Mouse (Mus musculus): ENCODE measurements around the gene Fndc7. TPM values are rescaled to one million over a fixed set of nuclear protein-coding genes. Genes with fewer than 3 reads are reported as not detected.
A peak's percentile ranks its signal among the peaks of the same experiment; 100 is the strongest.
"Not testable (repeated sequence)": the region's sequence is repeated elsewhere in the genome, so short reads cannot be mapped to it uniquely, and the experiment has no call there.

Fndc7 gene
- polyA plus RNA-seq, 1 experiment from 2014 or later: not detected

GRCm38 (mm10) chr3:108844026-108844425, 45.8 kb downstream of the Fndc7 start:
- WGBS: 88% methylated on average over 6 of the region's 6 CpGs
- Histone ChIP-seq H3K27me3 (ENCODE audit: poor library complexity, severe bottlenecking) (no peaks in the 10 kb centered on the region), H3K9me3 (no peaks in the 10 kb centered on the region), H3K27ac (no peak overlapping the region), H3K36me3 (replicated peaks) (no peaks in the 10 kb centered on the region), H3K4me3 (no peak overlapping the region), H3K4me1 (peaks cover 10% of the 10 kb centered on the region)
- no peak for DNase-seq (ENCODE audit: extremely low spot score, low spot score)

- H3K36me3 ChIP-seq (replicated peaks): peaks cover 4% of the 10 kb centered on the region; the same call in 1 of the 2 replicates
- DNase-seq (ENCODE audit: extremely low spot score, low spot score): no peak
- H3K27me3 ChIP-seq (ENCODE audit: poor library complexity, severe bottlenecking): no peaks in the 10 kb centered on the region
- peaks cover 13% of the 10 kb centered on the region for H3K4me1 ChIP-seq
- H3K9me3 ChIP-seq: no peaks in the 10 kb centered on the region
- no peak overlapping the region for H3K27ac ChIP-seq
- WGBS: 60% methylated on average over 4 of the region's 4 CpGs
- H3K4me3 ChIP-seq: peak overlapping the region; percentile 83
Observed at GRCm38 (mm10) chr3:108840716-108841054, 49.1 kb downstream of the Fndc7 start.

DNA sequence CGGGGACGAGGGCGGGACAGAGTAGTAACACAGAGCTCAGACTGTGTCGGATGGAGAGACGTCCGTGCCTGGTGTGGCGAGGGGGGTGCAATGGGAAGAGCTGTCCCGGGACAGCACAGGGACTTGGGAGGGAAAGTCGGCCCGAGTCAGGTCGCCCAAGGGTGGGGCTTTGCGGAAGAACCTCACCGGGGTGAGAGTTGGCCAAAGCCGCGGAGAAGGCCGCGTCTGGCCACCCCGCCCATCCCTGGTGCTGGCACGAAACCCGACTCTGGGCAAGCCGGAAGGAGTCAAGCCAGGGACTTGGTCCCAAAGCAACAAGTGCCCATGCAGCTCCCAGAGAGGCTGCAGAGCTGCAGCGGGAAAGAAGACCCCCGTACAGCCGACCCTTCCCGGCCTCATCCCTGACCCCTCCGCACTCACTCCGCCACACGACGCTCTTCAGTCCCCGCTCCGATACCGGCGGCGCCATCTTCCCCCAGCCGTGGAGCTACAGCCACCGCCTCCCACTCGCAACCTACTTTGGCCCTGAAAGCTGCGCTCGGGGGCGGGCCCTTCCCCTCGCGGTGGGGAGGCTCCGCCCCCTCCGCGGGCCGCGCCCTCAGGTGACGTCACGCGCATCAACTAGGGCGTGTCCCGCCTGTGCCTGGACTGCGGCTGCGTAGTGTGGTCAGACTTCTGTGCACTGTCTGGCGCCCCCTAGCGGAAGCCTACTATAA, 49.6 kb downstream of the Fndc7 start, which contains the start of gene Stxbp3:
Stxbp3 (minus strand) TSS at position 527 of the 716 bp plus-strand sequence.
- Histone ChIP-seq H3K27me3 (ENCODE audit: poor library complexity, severe bottlenecking) (no peaks in the 10 kb centered on the region), H3K9me3 (no peaks in the 10 kb centered on the region), H3K4me3 (peak within 1 kb of the TSS; percentile 83), H3K27ac (peak within 1 kb of the TSS; percentile 89), H3K36me3 (replicated peaks) (peaks cover 4% of the 10 kb centered on the region; the same call in 1 of the 2 replicates), H3K4me1 (peaks cover 13% of the 10 kb centered on the region)
- peak; percentile 96 for DNase-seq (ENCODE audit: extremely low spot score, low spot score)
- WGBS: under 1% methylated on average over 56 of the region's 56 CpGs

DNA sequence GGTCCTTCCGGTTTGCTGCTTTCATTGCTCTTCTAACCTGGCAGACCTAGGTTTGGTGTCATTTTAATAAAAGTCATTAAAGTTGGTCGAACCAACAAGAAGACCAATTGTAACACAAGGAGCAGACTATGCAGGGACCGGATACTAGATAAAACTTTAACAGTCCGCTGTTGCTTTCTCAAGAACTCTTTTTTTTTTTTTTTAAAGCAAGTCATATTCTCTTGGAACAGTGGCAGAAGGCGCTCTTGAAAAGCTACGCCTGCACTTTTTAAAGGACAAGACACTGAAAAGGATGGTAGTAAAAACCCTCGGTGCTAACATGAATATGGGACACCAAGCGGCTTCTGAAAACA, 50.2 kb downstream of the Fndc7 start:
- peak overlapping the region; percentile 89 for H3K27ac ChIP-seq
- DNase-seq (ENCODE audit: extremely low spot score, low spot score): no peak
- H3K4me1 ChIP-seq: peaks cover 13% of the 10 kb centered on the region
- 16% methylated on average over 8 of the region's 8 CpGs for WGBS
- no peaks in the 10 kb centered on the region for H3K9me3 ChIP-seq
- H3K36me3 ChIP-seq (replicated peaks): peaks cover 4% of the 10 kb centered on the region; the same call in 1 of the 2 replicates
- peak overlapping the region; percentile 83 for H3K4me3 ChIP-seq
- no peaks in the 10 kb centered on the region for H3K27me3 ChIP-seq (ENCODE audit: poor library complexity, severe bottlenecking)

- no peaks in the 10 kb centered on the region for H3K9me3 ChIP-seq
- H3K4me3 ChIP-seq: peak overlapping the region; percentile 83
- H3K4me1 ChIP-seq: peaks cover 13% of the 10 kb centered on the region
- 90% methylated on average over 7 of the region's 7 CpGs for WGBS
- no peaks in the 10 kb centered on the region for H3K27me3 ChIP-seq (ENCODE audit: poor library complexity, severe bottlenecking)
- no peak for DNase-seq (ENCODE audit: extremely low spot score, low spot score)
- H3K27ac ChIP-seq: no peak overlapping the region
- peaks cover 9% of the 10 kb centered on the region; the same call in 1 of the 2 replicates for H3K36me3 ChIP-seq (replicated peaks)
Observed at GRCm38 (mm10) chr3:108838980-108839379, 50.8 kb downstream of the Fndc7 start.

- Histone ChIP-seq H3K27me3 (ENCODE audit: poor library complexity, severe bottlenecking) (no peaks in the 10 kb centered on the region), H3K4me1 (peaks cover 13% of the 10 kb centered on the region), H3K9me3 (no peaks in the 10 kb centered on the region), H3K27ac (no peak overlapping the region), H3K36me3 (replicated peaks) (peaks cover 16% of the 10 kb centered on the region), H3K4me3 (no peak overlapping the region)
- no peak for DNase-seq (ENCODE audit: extremely low spot score, low spot score)
- WGBS: 93% methylated on average over 6 of the region's 6 CpGs
Observed at GRCm38 (mm10) chr3:108836931-108837330, 52.9 kb downstream of the Fndc7 start.

- not testable (repeated sequence) for DNase-seq (ENCODE audit: extremely low spot score, low spot score); H3K4me3 ChIP-seq; H3K9me3 ChIP-seq; H3K27ac ChIP-seq; H3K27me3 ChIP-seq (ENCODE audit: poor library complexity, severe bottlenecking); H3K4me1 ChIP-seq
- WGBS: 100% methylated on average over 1 of the region's 1 CpGs
- peaks cover 19% of the 10 kb centered on the region for H3K36me3 ChIP-seq (replicated peaks)
Observed at GRCm38 (mm10) chr3:108833717-108834116, 56.1 kb downstream of the Fndc7 start.

- 93% methylated on average over 6 of the region's 6 CpGs for WGBS
- no peak overlapping the region for H3K27ac ChIP-seq
Observed at GRCm38 (mm10) chr3:108831750-108832149, 58.1 kb downstream of the Fndc7 start.

DNA sequence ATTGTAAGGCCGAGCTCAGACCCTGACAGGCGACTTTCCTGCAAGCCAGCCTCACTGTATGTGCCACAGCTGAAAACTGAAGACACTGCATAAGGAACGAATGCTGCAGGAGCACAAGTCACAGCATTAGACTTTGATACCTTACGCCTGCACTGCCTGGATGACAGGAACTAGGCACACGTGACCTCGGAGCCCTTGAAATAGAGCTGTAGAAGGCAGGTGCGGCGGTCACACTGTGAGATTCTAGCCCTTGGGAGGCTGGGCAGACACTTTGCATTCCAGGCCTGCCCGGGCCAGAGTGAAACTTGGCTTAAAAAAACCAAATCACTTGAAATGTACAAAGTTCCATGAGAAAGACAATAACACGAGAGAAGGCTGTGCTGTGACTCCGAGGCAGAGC, 59.3 kb downstream of the Fndc7 start:
- no peaks in the 10 kb centered on the region for H3K4me1 ChIP-seq
- peaks cover 31% of the 10 kb centered on the region for H3K36me3 ChIP-seq (replicated peaks)
- DNase-seq (ENCODE audit: extremely low spot score, low spot score): no peak
- H3K9me3 ChIP-seq: no peaks in the 10 kb centered on the region
- no peak overlapping the region for H3K4me3 ChIP-seq
- 92% methylated on average over 11 of the region's 11 CpGs for whole genome bisulfite sequencing
- no peak overlapping the region for H3K27ac ChIP-seq
- H3K27me3 ChIP-seq (ENCODE audit: poor library complexity, severe bottlenecking): no peaks in the 10 kb centered on the region

More at GRCm38 (mm10) chr3:108831750-108832149, 58.1 kb downstream of the Fndc7 start:
- Histone ChIP-seq H3K4me1 (no peaks in the 10 kb centered on the region), H3K36me3 (replicated peaks) (peaks cover 26% of the 10 kb centered on the region), H3K4me3 (no peak overlapping the region), H3K9me3 (no peaks in the 10 kb centered on the region), H3K27me3 (ENCODE audit: poor library complexity, severe bottlenecking) (no peaks in the 10 kb centered on the region)
- no peak for DNase-seq (ENCODE audit: extremely low spot score, low spot score)

DNA sequence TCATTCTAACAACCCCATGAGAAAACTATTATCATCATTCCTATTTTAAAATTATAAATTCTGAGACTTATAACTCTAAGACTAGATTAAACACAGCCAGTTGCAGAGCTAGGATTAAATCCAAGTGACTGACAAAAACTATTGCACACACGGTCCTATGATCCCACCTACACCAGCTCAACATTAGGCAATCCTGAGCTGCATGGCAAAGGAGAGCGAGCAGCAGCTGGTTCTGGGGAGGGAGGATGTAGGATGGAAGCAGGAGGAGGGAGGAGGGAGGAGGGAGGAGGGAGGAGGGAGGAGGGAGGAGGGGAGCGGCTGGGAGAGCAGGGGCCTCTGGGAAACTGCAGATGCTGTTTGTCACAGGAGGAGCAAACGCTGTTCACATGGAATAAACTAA, 74.2 kb downstream of the Fndc7 start:
- Histone ChIP-seq H3K27ac (no peak overlapping the region), H3K4me3 (no peak overlapping the region), H3K27me3 (ENCODE audit: poor library complexity, severe bottlenecking) (no peaks in the 10 kb centered on the region), H3K36me3 (replicated peaks) (peaks cover 34% of the 10 kb centered on the region), H3K9me3 (no peaks in the 10 kb centered on the region), H3K4me1 (no peaks in the 10 kb centered on the region)
- no peak for DNase-seq (ENCODE audit: extremely low spot score, low spot score)
- WGBS: 87% methylated on average over 4 of the region's 4 CpGs

DNA sequence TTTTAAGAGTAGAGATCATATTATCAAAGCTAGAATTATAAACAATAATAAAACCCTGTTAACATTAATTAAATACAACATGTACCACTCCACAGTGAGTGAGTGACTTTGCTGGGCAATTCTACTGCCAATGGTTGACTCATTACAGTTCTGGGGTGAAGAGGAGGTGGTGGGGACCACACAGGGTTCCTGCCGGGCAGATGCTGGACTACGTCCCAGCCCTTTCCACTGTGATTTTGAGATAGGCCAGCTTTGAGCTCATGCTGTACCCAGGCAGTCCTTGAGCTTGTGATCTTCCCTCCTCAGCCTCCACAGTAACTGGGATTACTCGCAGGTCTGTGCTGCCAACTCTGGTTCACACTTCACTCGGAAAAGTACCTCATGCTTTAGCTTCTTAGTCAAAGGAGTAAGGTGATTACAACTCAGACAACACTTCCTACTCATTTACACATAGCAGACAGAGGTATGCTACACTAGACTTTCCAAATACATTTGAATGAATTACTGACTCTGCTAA, 79.0 kb downstream of the Fndc7 start:
- 90% methylated on average over 4 of the region's 4 CpGs for WGBS
- H3K27ac ChIP-seq: no peak overlapping the region
- no peaks in the 10 kb centered on the region for H3K27me3 ChIP-seq (ENCODE audit: poor library complexity, severe bottlenecking)
- H3K4me1 ChIP-seq: peaks cover 4% of the 10 kb centered on the region; the same call in 1 of the 2 replicates
- DNase-seq (ENCODE audit: extremely low spot score, low spot score): no peak
- peaks cover 29% of the 10 kb centered on the region for H3K36me3 ChIP-seq (replicated peaks)
- H3K4me3 ChIP-seq: no peak overlapping the region
- H3K9me3 ChIP-seq: no peaks in the 10 kb centered on the region

DNA sequence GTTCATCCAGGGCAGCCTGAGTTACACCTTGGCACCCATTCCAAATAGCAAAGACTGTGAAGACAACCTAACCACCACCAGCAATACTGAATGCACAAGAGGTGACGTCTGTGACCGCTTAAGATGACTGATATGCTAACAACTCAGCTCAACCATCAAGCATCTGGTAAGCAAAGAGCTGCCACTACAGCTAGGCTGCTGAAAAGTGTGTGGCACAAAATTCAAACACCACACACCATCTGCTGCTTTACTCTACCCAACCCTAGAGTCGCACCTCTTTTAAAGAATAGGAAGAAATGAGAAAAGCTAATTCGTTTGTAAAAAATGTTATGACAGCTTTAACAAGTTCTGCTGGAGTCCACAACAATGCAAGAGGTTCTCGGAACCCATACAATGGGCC, 84.2 kb downstream of the Fndc7 start:
- Histone ChIP-seq H3K9me3 (no peaks in the 10 kb centered on the region), H3K27me3 (ENCODE audit: poor library complexity, severe bottlenecking) (no peaks in the 10 kb centered on the region), H3K27ac (no peak overlapping the region), H3K4me1 (peaks cover 4% of the 10 kb centered on the region; the same call in 1 of the 2 replicates), H3K36me3 (replicated peaks) (peaks cover 46% of the 10 kb centered on the region), H3K4me3 (no peak overlapping the region)
- 83% methylated on average over 5 of the region's 5 CpGs for WGBS
- DNase-seq (ENCODE audit: extremely low spot score, low spot score): no peak
